Mouse (Mus musculus): ENCODE results near the gene Slc16a5. TPM values are rescaled to one million over a fixed set of nuclear protein-coding genes. Genes with fewer than 3 reads are reported as not detected.

Slc16a5 gene
- polyA plus RNA-seq, 1 experiment, result 8.0 TPM

GRCm38 (mm10) chr11:115455619-115456018 is 6.7 kb upstream of the Slc16a5 start:
- no peak overlapping the region for H3K27ac ChIP-seq (ENCODE audit: insufficient read depth, low read length)

GRCm38 (mm10) chr11:115456182-115456581 is 6.1 kb upstream of the Slc16a5 start:
- DNase-seq (ENCODE audit: low read depth in 1 of 2, low spot score in 2 of 2), result no peak
- 89% methylated on average over 5 of the region's 5 CpGs for WGBS

More at GRCm38 (mm10) chr11:115455619-115456018, 6.7 kb upstream of the Slc16a5 start:
- no peak for DNase-seq (ENCODE audit: low read depth in 1 of 2, low spot score in 2 of 2)
- H3K27me3 ChIP-seq (ENCODE audit: control insufficient read depth, insufficient read depth, low read length), result no peaks in the 10 kb centered on the region
- TF ChIP-seq CTCF (IDR thresholded peaks at IDR 0.05; ENCODE audit: extremely low read depth, insufficient read depth, insufficient read length, insufficient replicate concordance), result no peak
- no peak for TF ChIP-seq POLR2A (IDR thresholded peaks at IDR 0.05; ENCODE audit: low read depth, low read length)
- H3K4me1 ChIP-seq (ENCODE audit: control insufficient read depth, insufficient read depth, insufficient read length), result peaks cover 5% of the 10 kb centered on the region; the same call in 1 of the 2 replicates
- WGBS, result 93% methylated on average over 15 of the region's 15 CpGs
- no peaks in the 10 kb centered on the region for H3K36me3 ChIP-seq (ENCODE audit: control insufficient read depth, insufficient read depth, low read length)
- H3K4me3 ChIP-seq (ENCODE audit: extremely low read depth, insufficient read depth, insufficient read length), result no peak overlapping the region

GRCm38 (mm10) chr11:115457405-115457804 is 4.9 kb upstream of the Slc16a5 start:
- no peak for DNase-seq (ENCODE audit: low read depth in 1 of 2, low spot score in 2 of 2)
- no peak overlapping the region for H3K4me3 ChIP-seq (ENCODE audit: extremely low read depth, insufficient read depth, insufficient read length)
- WGBS, result 27% methylated on average over 6 of the region's 6 CpGs
- H3K4me1 ChIP-seq (ENCODE audit: control insufficient read depth, insufficient read depth, insufficient read length), result no peaks in the 10 kb centered on the region; the same call in 1 of the 2 replicates
- no peaks in the 10 kb centered on the region for H3K36me3 ChIP-seq (ENCODE audit: control insufficient read depth, insufficient read depth, low read length)
- H3K27me3 ChIP-seq (ENCODE audit: control insufficient read depth, insufficient read depth, low read length), result no peaks in the 10 kb centered on the region
- H3K27ac ChIP-seq (ENCODE audit: insufficient read depth, low read length), result no peak overlapping the region
- TF ChIP-seq CTCF (IDR thresholded peaks at IDR 0.05; ENCODE audit: extremely low read depth, insufficient read depth, insufficient read length, insufficient replicate concordance) (no peak), POLR2A (IDR thresholded peaks at IDR 0.05; ENCODE audit: low read depth, low read length) (no peak)

More at GRCm38 (mm10) chr11:115456182-115456581, 6.1 kb upstream of the Slc16a5 start:
- Histone ChIP-seq H3K36me3 (ENCODE audit: control insufficient read depth, insufficient read depth, low read length) (no peaks in the 10 kb centered on the region), H3K27me3 (ENCODE audit: control insufficient read depth, insufficient read depth, low read length) (no peaks in the 10 kb centered on the region), H3K4me1 (ENCODE audit: control insufficient read depth, insufficient read depth, insufficient read length) (peaks cover 5% of the 10 kb centered on the region; the same call in 1 of the 2 replicates), H3K4me3 (ENCODE audit: extremely low read depth, insufficient read depth, insufficient read length) (no peak overlapping the region), H3K27ac (ENCODE audit: insufficient read depth, low read length) (no peak overlapping the region)
- TF ChIP-seq CTCF (IDR thresholded peaks at IDR 0.05; ENCODE audit: extremely low read depth, insufficient read depth, insufficient read length, insufficient replicate concordance) (no peak), POLR2A (IDR thresholded peaks at IDR 0.05; ENCODE audit: low read depth, low read length) (no peak)

GRCm38 (mm10) chr11:115460976-115461375 is 1.3 kb upstream of the Slc16a5 start:
- TF ChIP-seq CTCF (IDR thresholded peaks at IDR 0.05; ENCODE audit: extremely low read depth, insufficient read depth, insufficient read length, insufficient replicate concordance), result no peak
- TF ChIP-seq POLR2A (IDR thresholded peaks at IDR 0.05; ENCODE audit: low read depth, low read length), result no peak

GRCm38 (mm10) chr11:115461846-115462242 is 430 bp upstream of the Slc16a5 start:
- peak overlapping the region; percentile 59 for H3K27ac ChIP-seq (ENCODE audit: insufficient read depth, low read length)
- 64% methylated on average over 5 of the region's 5 CpGs for WGBS
- no peaks in the 10 kb centered on the region; the same call in 1 of the 2 replicates for H3K4me1 ChIP-seq (ENCODE audit: control insufficient read depth, insufficient read depth, insufficient read length)
- no peaks in the 10 kb centered on the region for H3K36me3 ChIP-seq (ENCODE audit: control insufficient read depth, insufficient read depth, low read length)
- TF ChIP-seq POLR2A (IDR thresholded peaks at IDR 0.05; ENCODE audit: low read depth, low read length) (no peak), CTCF (IDR thresholded peaks at IDR 0.05; ENCODE audit: extremely low read depth, insufficient read depth, insufficient read length, insufficient replicate concordance) (no peak)
- DNase-seq (ENCODE audit: low read depth in 1 of 2, low spot score in 2 of 2), result no peak
- H3K27me3 ChIP-seq (ENCODE audit: control insufficient read depth, insufficient read depth, low read length), result no peaks in the 10 kb centered on the region
- no peak overlapping the region; the same call in 1 of the 2 replicates for H3K4me3 ChIP-seq (ENCODE audit: extremely low read depth, insufficient read depth, insufficient read length)

More at GRCm38 (mm10) chr11:115460976-115461375, 1.3 kb upstream of the Slc16a5 start:
- H3K27ac ChIP-seq (ENCODE audit: insufficient read depth, low read length), result no peak overlapping the region
- H3K36me3 ChIP-seq (ENCODE audit: control insufficient read depth, insufficient read depth, low read length), result no peaks in the 10 kb centered on the region
- no peaks in the 10 kb centered on the region for H3K27me3 ChIP-seq (ENCODE audit: control insufficient read depth, insufficient read depth, low read length)
- H3K4me3 ChIP-seq (ENCODE audit: extremely low read depth, insufficient read depth, insufficient read length), result no peak overlapping the region
- 63% methylated on average over 8 of the region's 8 CpGs for WGBS
- H3K4me1 ChIP-seq (ENCODE audit: control insufficient read depth, insufficient read depth, insufficient read length), result no peaks in the 10 kb centered on the region; the same call in 1 of the 2 replicates
- no peak for DNase-seq (ENCODE audit: low read depth in 1 of 2, low spot score in 2 of 2)

GRCm38 (mm10) chr11:115463397-115463796 is 1.1 kb downstream of the Slc16a5 start:
- H3K27ac ChIP-seq (ENCODE audit: insufficient read depth, low read length), result peak overlapping the region; percentile 64
- H3K4me1 ChIP-seq (ENCODE audit: control insufficient read depth, insufficient read depth, insufficient read length), result no peaks in the 10 kb centered on the region; the same call in 1 of the 2 replicates
- no peaks in the 10 kb centered on the region for H3K36me3 ChIP-seq (ENCODE audit: control insufficient read depth, insufficient read depth, low read length)
- no peaks in the 10 kb centered on the region for H3K27me3 ChIP-seq (ENCODE audit: control insufficient read depth, insufficient read depth, low read length)
- no peak for TF ChIP-seq POLR2A (IDR thresholded peaks at IDR 0.05; ENCODE audit: low read depth, low read length)
- no peak for TF ChIP-seq CTCF (IDR thresholded peaks at IDR 0.05; ENCODE audit: extremely low read depth, insufficient read depth, insufficient read length, insufficient replicate concordance)
- WGBS, result 47% methylated on average over 11 of the region's 11 CpGs
- DNase-seq (ENCODE audit: low read depth in 1 of 2, low spot score in 2 of 2), result no peak
- H3K4me3 ChIP-seq (ENCODE audit: extremely low read depth, insufficient read depth, insufficient read length), result peak overlapping the region; percentile 21; the same call in 1 of the 2 replicates

- Histone ChIP-seq H3K36me3 (ENCODE audit: control insufficient read depth, insufficient read depth, low read length) (no peaks in the 10 kb centered on the region), H3K4me3 (ENCODE audit: extremely low read depth, insufficient read depth, insufficient read length) (peak overlapping the region; percentile 26; the same call in 1 of the 2 replicates), H3K27me3 (ENCODE audit: control insufficient read depth, insufficient read depth, low read length) (no peaks in the 10 kb centered on the region), H3K4me1 (ENCODE audit: control insufficient read depth, insufficient read depth, insufficient read length) (no peaks in the 10 kb centered on the region; the same call in 1 of the 2 replicates), H3K27ac (ENCODE audit: insufficient read depth, low read length) (peak overlapping the region; percentile 26)
- DNase-seq (ENCODE audit: low read depth in 1 of 2, low spot score in 2 of 2), result no peak
- no peak for TF ChIP-seq CTCF (IDR thresholded peaks at IDR 0.05; ENCODE audit: extremely low read depth, insufficient read depth, insufficient read length, insufficient replicate concordance)
- no peak for TF ChIP-seq POLR2A (IDR thresholded peaks at IDR 0.05; ENCODE audit: low read depth, low read length)
- 62% methylated on average over 8 of the region's 8 CpGs for WGBS
These were observed 2.6 kb downstream of the Slc16a5 start for GRCm38 (mm10) chr11:115464851-115465250.

Measured in spleen, adult 2 months (tissue).